Mouse (Mus musculus) frontal cortex, postnatal 14 days (tissue): ENCODE data around the gene Gm10643.

ENCODE experiments used
- DNase-seq, 2 experiments: peaks; one replicate each; pipeline ENCODE4 v3.0.0; 2022; ENCODE audit warnings: low spot score in 2 of 2

Gm10643 gene

GRCm38 (mm10) chr8:84071921-84072320 is 7.0 kb upstream of the Gm10643 start:
- DNase-seq = no peak

GRCm38 (mm10) chr8:84070667-84071066 is 5.7 kb upstream of the Gm10643 start:
- peak in 1 of 2 experiments; percentile 29 for DNase-seq

- DNase-seq = no peak
Observed at GRCm38 (mm10) chr8:84070241-84070640, 5.3 kb upstream of the Gm10643 start.

GRCm38 (mm10) chr8:84069750-84070149 is 4.8 kb upstream of the Gm10643 start:
- DNase-seq = no peak

GRCm38 (mm10) chr8:84069169-84069568 is 4.2 kb upstream of the Gm10643 start:
- no peak for DNase-seq

GRCm38 (mm10) chr8:84068316-84069035 is 3.5 kb upstream of the Gm10643 start:
- DNase-seq = no peak

GRCm38 (mm10) chr8:84067911-84068310 is 3.0 kb upstream of the Gm10643 start:
- no peak for DNase-seq

- DNase-seq = peak; percentile 88 to 95
Observed at GRCm38 (mm10) chr8:84067047-84067573, 2.2 kb upstream of the Gm10643 start.

GRCm38 (mm10) chr8:84066291-84066930 is 1.5 kb upstream of the Gm10643 start, which contains the start of gene Rfx1:
Gene Rfx1, plus strand, starts transcription at chr8:84066834.
- DNase-seq = peak; percentile 99 to 100

- no peak for DNase-seq
Observed at GRCm38 (mm10) chr8:84065457-84066072, 628 bp upstream of the Gm10643 start.

- no peak for DNase-seq
Observed at GRCm38 (mm10) chr8:84063861-84064610, 901 bp downstream of the Gm10643 start.

GRCm38 (mm10) chr8:84060245-84060644 is 4.7 kb downstream of the Gm10643 start:
- no peak for DNase-seq

GRCm38 (mm10) chr8:84059226-84059625 is 5.7 kb downstream of the Gm10643 start:
- DNase-seq = no peak

GRCm38 (mm10) chr8:84057827-84058226 is 7.1 kb downstream of the Gm10643 start:
- DNase-seq = no peak

- DNase-seq = no peak
Observed at GRCm38 (mm10) chr8:84053229-84053628, 11.7 kb downstream of the Gm10643 start.

GRCm38 (mm10) chr8:84052746-84053145 is 12.2 kb downstream of the Gm10643 start:
- DNase-seq = no peak

GRCm38 (mm10) chr8:84048171-84048570 is 16.8 kb downstream of the Gm10643 start:
- no peak for DNase-seq

GRCm38 (mm10) chr8:84046505-84046904 is 18.4 kb downstream of the Gm10643 start:
- no peak for DNase-seq

- no peak for DNase-seq
Observed at GRCm38 (mm10) chr8:84044900-84045299, 20.0 kb downstream of the Gm10643 start, which contains the start of gene Rln3. Gene Rln3, minus strand, starts transcription at chr8:84045000.

GRCm38 (mm10) chr8:84044103-84044502 is 20.8 kb downstream of the Gm10643 start:
- DNase-seq = no peak

- no peak for DNase-seq
Observed at GRCm38 (mm10) chr8:84042948-84043342, 22.0 kb downstream of the Gm10643 start.
